Mouse (Mus musculus): ENCODE measurements around the gene Samd11. TPM values are rescaled to one million over a fixed set of nuclear protein-coding genes. Genes with fewer than 3 reads are reported as not detected.

Samd11 gene
- polyA plus RNA-seq, 1 experiment, result not detected

- Histone ChIP-seq H3K27ac (replicated peaks; ENCODE audit: low read depth, low read length) (no peak overlapping the region), H3K4me3 (ENCODE audit: insufficient read depth, low read depth, low read length) (peak overlapping the region; percentile 6; the same call in 1 of the 2 replicates), H3K4me1 (ENCODE audit: control insufficient read depth, insufficient read depth, insufficient read length, low read length) (peaks cover 2% of the 10 kb centered on the region; the same call in 1 of the 2 replicates)
Measured at GRCm38 (mm10) chr4:156227752-156228392, 27.6 kb downstream of the Samd11 start.

- Histone ChIP-seq H3K4me1 (ENCODE audit: control insufficient read depth, insufficient read depth, insufficient read length, low read length) (peaks cover 5% of the 10 kb centered on the region; the same call in 1 of the 2 replicates), H3K27ac (replicated peaks; ENCODE audit: low read depth, low read length) (no peak overlapping the region), H3K4me3 (ENCODE audit: insufficient read depth, low read depth, low read length) (no peak overlapping the region)
Measured at GRCm38 (mm10) chr4:156224276-156224675, 31.2 kb downstream of the Samd11 start.

GRCm38 (mm10) chr4:156219936-156220335 lies 35.5 kb downstream of the Samd11 start:
- Histone ChIP-seq H3K4me3 (ENCODE audit: insufficient read depth, low read depth, low read length) (peak overlapping the region; percentile 12; the same call in 1 of the 2 replicates), H3K27ac (replicated peaks; ENCODE audit: low read depth, low read length) (peak overlapping the region; percentile 51)

GRCm38 (mm10) chr4:156217838-156218237 lies 37.6 kb downstream of the Samd11 start:
- H3K4me3 ChIP-seq (ENCODE audit: insufficient read depth, low read depth, low read length), result peak overlapping the region; percentile 52; the same call in 1 of the 2 replicates
- H3K27ac ChIP-seq (replicated peaks; ENCODE audit: low read depth, low read length), result no peak overlapping the region

More at GRCm38 (mm10) chr4:156219936-156220335, 35.5 kb downstream of the Samd11 start:
- peaks cover 13% of the 10 kb centered on the region for H3K4me1 ChIP-seq (ENCODE audit: control insufficient read depth, insufficient read depth, insufficient read length, low read length)

GRCm38 (mm10) chr4:156217022-156217669 lies 38.3 kb downstream of the Samd11 start:
- Histone ChIP-seq H3K4me1 (ENCODE audit: control insufficient read depth, insufficient read depth, insufficient read length, low read length) (peaks cover 13% of the 10 kb centered on the region), H3K27ac (replicated peaks; ENCODE audit: low read depth, low read length) (peak overlapping the region; percentile 99), H3K4me3 (ENCODE audit: insufficient read depth, low read depth, low read length) (peak overlapping the region; percentile 52)

More at GRCm38 (mm10) chr4:156217838-156218237, 37.6 kb downstream of the Samd11 start:
- H3K4me1 ChIP-seq (ENCODE audit: control insufficient read depth, insufficient read depth, insufficient read length, low read length), result peaks cover 13% of the 10 kb centered on the region

GRCm38 (mm10) chr4:156216196-156216595 lies 39.3 kb downstream of the Samd11 start:
- H3K4me1 ChIP-seq (ENCODE audit: control insufficient read depth, insufficient read depth, insufficient read length, low read length), result peaks cover 13% of the 10 kb centered on the region
- H3K27ac ChIP-seq (replicated peaks; ENCODE audit: low read depth, low read length), result peak overlapping the region; percentile 99
- H3K4me3 ChIP-seq (ENCODE audit: insufficient read depth, low read depth, low read length), result peak overlapping the region; percentile 60

- H3K4me1 ChIP-seq (ENCODE audit: control insufficient read depth, insufficient read depth, insufficient read length, low read length), result peaks cover 13% of the 10 kb centered on the region
- peak within 1 kb of the TSS; percentile 60 for H3K4me3 ChIP-seq (ENCODE audit: insufficient read depth, low read depth, low read length)
- H3K27ac ChIP-seq (replicated peaks; ENCODE audit: low read depth, low read length), result peak within 1 kb of the TSS; percentile 99
Measured at GRCm38 (mm10) chr4:156215649-156216048, 39.8 kb downstream of the Samd11 start, which contains the start of gene Perm1. Gene Perm1, plus strand, starts transcription at chr4:156215868.

- no peak overlapping the region for H3K27ac ChIP-seq (replicated peaks; ENCODE audit: low read depth, low read length)
- peaks cover 8% of the 10 kb centered on the region for H3K4me1 ChIP-seq (ENCODE audit: control insufficient read depth, insufficient read depth, insufficient read length, low read length)
- no peak overlapping the region for H3K4me3 ChIP-seq (ENCODE audit: insufficient read depth, low read depth, low read length)
Measured at GRCm38 (mm10) chr4:156213134-156213533, 42.3 kb downstream of the Samd11 start.

- Histone ChIP-seq H3K27ac (replicated peaks; ENCODE audit: low read depth, low read length) (no peak overlapping the region), H3K4me1 (ENCODE audit: control insufficient read depth, insufficient read depth, insufficient read length, low read length) (peaks cover under 1% of the 10 kb centered on the region; the same call in 1 of the 2 replicates), H3K4me3 (ENCODE audit: insufficient read depth, low read depth, low read length) (no peak overlapping the region)
Measured at GRCm38 (mm10) chr4:156209963-156210635, 45.4 kb downstream of the Samd11 start.

GRCm38 (mm10) chr4:156208872-156209271 lies 46.6 kb downstream of the Samd11 start:
- peaks cover 10% of the 10 kb centered on the region; the same call in 1 of the 2 replicates for H3K4me1 ChIP-seq (ENCODE audit: control insufficient read depth, insufficient read depth, insufficient read length, low read length)
- no peak overlapping the region for H3K4me3 ChIP-seq (ENCODE audit: insufficient read depth, low read depth, low read length)
- no peak overlapping the region for H3K27ac ChIP-seq (replicated peaks; ENCODE audit: low read depth, low read length)

GRCm38 (mm10) chr4:156203413-156204131 lies 51.9 kb downstream of the Samd11 start:
- H3K4me1 ChIP-seq (ENCODE audit: control insufficient read depth, insufficient read depth, insufficient read length, low read length), result peaks cover 15% of the 10 kb centered on the region
- peak overlapping the region; percentile 80 for H3K27ac ChIP-seq (replicated peaks; ENCODE audit: low read depth, low read length)

GRCm38 (mm10) chr4:156203001-156203412 lies 52.5 kb downstream of the Samd11 start, which contains the start of gene AW011738:
Gene AW011738, plus strand, starts transcription at chr4:156203304.
- peaks cover 17% of the 10 kb centered on the region for H3K4me1 ChIP-seq (ENCODE audit: control insufficient read depth, insufficient read depth, insufficient read length, low read length)
- peak within 1 kb of the TSS; percentile 85 for H3K27ac ChIP-seq (replicated peaks; ENCODE audit: low read depth, low read length)
- peak within 1 kb of the TSS; percentile 95 for H3K4me3 ChIP-seq (ENCODE audit: insufficient read depth, low read depth, low read length)

More at GRCm38 (mm10) chr4:156203413-156204131, 51.9 kb downstream of the Samd11 start:
- H3K4me3 ChIP-seq (ENCODE audit: insufficient read depth, low read depth, low read length), result peak overlapping the region; percentile 95

- Histone ChIP-seq H3K4me1 (ENCODE audit: control insufficient read depth, insufficient read depth, insufficient read length, low read length) (peaks cover 17% of the 10 kb centered on the region), H3K4me3 (ENCODE audit: insufficient read depth, low read depth, low read length) (peak overlapping the region; percentile 95), H3K27ac (replicated peaks; ENCODE audit: low read depth, low read length) (peak overlapping the region; percentile 85)
Measured at GRCm38 (mm10) chr4:156202462-156202893, 53.0 kb downstream of the Samd11 start.

- peak within 1 kb of the TSS; percentile 52 for H3K4me3 ChIP-seq (ENCODE audit: insufficient read depth, low read depth, low read length)
- H3K4me1 ChIP-seq (ENCODE audit: control insufficient read depth, insufficient read depth, insufficient read length, low read length), result peaks cover 17% of the 10 kb centered on the region
- peak within 1 kb of the TSS; percentile 91 for H3K27ac ChIP-seq (replicated peaks; ENCODE audit: low read depth, low read length)
Measured at GRCm38 (mm10) chr4:156200623-156201475, 54.6 kb downstream of the Samd11 start, which contains the start of gene Isg15. Gene Isg15, minus strand, starts transcription at chr4:156200818.
